Mouse (Mus musculus) bone marrow, adult 2 months (tissue): ENCODE data around the gene Vmn1r188.
"Not testable (repeated sequence)": the region's sequence is repeated elsewhere in the genome, so short reads cannot be mapped to it uniquely, and the experiment has no call there.

Experiments used
- CTCF ChIP-seq: fragments of 200-500 bp; IDR thresholded peaks from 2 replicates; pipeline ENCODE4 v1.5.1; 2011; ENCODE audit warnings: low read length, control low read depth; ENCODE audit not compliant: control insufficient read depth, insufficient read depth
- POLR2A ChIP-seq: fragments of 200-500 bp; IDR thresholded peaks from 2 replicates; pipeline ENCODE4 v1.6.1; 2011; ENCODE audit warnings: low read depth, mild to moderate bottlenecking, control low read depth, low read length, borderline replicate concordance; ENCODE audit not compliant: control insufficient read depth

- TF ChIP-seq CTCF: not testable (repeated sequence)
- TF ChIP-seq POLR2A: peak; percentile 94; the same call in 1 of the 2 replicates
Measured at GRCm38 (mm10) chr13:22035267-22036148, 48.7 kb upstream of the Vmn1r188 start, which contains the start of the genes Hist1h2ah and Hist1h2bk.
